Mouse (Mus musculus) E14TG2a.4 (cell line): Measurements from ENCODE around the gene Mrgprh.

Source experiments
- CTCF ChIP-seq: conservative IDR thresholded peaks from 2 replicates; pipeline ENCODE4 v1.5.1; 2014; ENCODE audit warnings: low read length
- NANOG ChIP-seq: IDR thresholded peaks from 2 replicates; pipeline ENCODE4 v1.6.1; 2014; ENCODE audit warnings: borderline replicate concordance, low read length, mixed read lengths
- POU5F1 ChIP-seq: IDR thresholded peaks from 2 replicates; pipeline ENCODE4 v1.6.1; 2014; ENCODE audit warnings: low read length, borderline replicate concordance

DNA sequence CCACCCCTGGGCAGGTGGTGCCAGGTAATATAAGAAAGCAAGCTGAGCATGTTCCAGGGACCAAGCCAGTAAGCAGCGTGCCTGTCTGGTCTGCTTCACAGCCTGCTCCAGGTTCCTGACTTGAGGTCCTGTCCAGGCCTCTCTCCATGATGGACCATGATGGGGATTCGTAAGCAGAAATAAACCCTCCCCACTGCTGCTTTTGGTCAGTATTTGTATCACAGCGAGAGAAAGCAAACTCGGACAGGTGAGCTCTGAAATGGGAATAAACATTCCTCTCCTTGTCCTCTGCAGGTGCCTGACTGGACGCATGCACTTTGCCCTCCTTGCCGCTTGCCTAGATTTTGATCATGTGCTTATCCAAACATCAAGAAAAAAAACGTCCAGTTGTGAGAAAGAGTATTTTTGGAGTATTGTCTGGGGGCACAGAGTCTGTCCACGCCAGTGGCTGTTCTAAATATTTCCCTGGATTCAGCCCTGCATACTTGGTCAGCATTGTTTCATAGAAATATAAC, 16.8 kb upstream of the Mrgprh start:
- TF ChIP-seq CTCF (no peak), POU5F1 (no peak), NANOG (no peak)
